Mouse (Mus musculus) heart, postnatal 0 days (tissue): Measurements from ENCODE around the gene Cacna2d2.

Experiments used
- CTCF ChIP-seq: IDR thresholded peaks from 2 replicates; pipeline ENCODE4 v1.5.1; 2016; ENCODE audit warnings: antibody characterized with exemption, control low read depth, low read depth
- EP300 ChIP-seq: IDR thresholded peaks from 2 replicates; pipeline ENCODE4 v1.6.1; 2016; ENCODE audit warnings: antibody characterized with exemption, low read depth

DNA sequence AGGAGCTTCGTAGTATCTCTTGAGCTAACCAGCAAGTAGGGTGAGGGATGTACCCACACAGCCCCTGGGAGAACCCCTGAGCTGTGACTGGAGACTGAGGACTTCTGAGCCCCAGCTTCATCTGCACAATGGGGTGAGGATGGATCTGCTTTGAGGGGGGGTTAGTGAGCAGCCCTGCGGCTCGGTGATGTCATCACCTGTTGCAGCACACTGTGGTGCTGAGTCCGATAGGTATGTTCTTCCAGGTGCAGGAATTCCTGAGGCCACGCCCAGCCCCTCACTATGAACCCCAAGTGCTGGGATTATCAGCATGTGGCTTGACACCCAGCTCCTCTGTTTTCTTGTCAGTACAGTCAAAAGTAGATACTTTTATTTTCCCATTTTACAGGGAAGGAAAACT, 84.3 kb downstream of the Cacna2d2 start:
- no peak for TF ChIP-seq CTCF
- no peak for TF ChIP-seq EP300
